Comparison of ENCODE assay signal across 8 mouse cellular contexts in genomic region chr11:120715131-120715530, GRCm38 (mm10). TPM values are rescaled to one million over a fixed set of nuclear protein-coding genes. Genes with fewer than 3 reads are reported as not detected.
DNase-seq lines count a peak whose midpoint lies in the region; ATAC-seq and TF ChIP-seq lines count a peak whose summit lies in the region.

No protein-coding gene starts in this region.

- H3K9me3 ChIP-seq in heart, embryonic 10.5 days, result no peaks in the 10 kb centered on the region
- no peaks in the 10 kb centered on the region for H3K9me3 ChIP-seq in lung, embryonic 15.5 days
- no peaks in the 10 kb centered on the region for H3K9me3 ChIP-seq in limb, embryonic 10.5 days (replicated peaks)
- H3K9me3 ChIP-seq in stomach, embryonic 15.5 days, result no peaks in the 10 kb centered on the region

- no peak for TF ChIP-seq POLR2A in lung, adult 2 months (IDR thresholded peaks at IDR 0.05; ENCODE audit: borderline replicate concordance, extremely low read depth, low read depth, low read length)

- no peak overlapping the region for H3K27ac ChIP-seq in heart, embryonic 10.5 days
- no peak overlapping the region for H3K27ac ChIP-seq in lung, embryonic 15.5 days
- H3K27ac ChIP-seq in limb, embryonic 10.5 days, result no peak overlapping the region; the same call in 1 of the 2 replicates
- H3K27ac ChIP-seq in stomach, embryonic 15.5 days, result no peak overlapping the region

- ATAC-seq in lung, embryonic 15.5 days (ENCODE audit: borderline replicate concordance, extremely low read depth, low FRiP score, low TSS enrichment), result no peak
- no peak for ATAC-seq in stomach, embryonic 15.5 days (ENCODE audit: insufficient read depth, low FRiP score, low read depth)
- ATAC-seq in activated CD4-positive, CD25-positive, alpha-beta regulatory T cell, adult 4 months, result no peak

- peak overlapping the region; percentile 94; the same call in 1 of the 2 replicates for H3K4me2 ChIP-seq in lung, embryonic 15.5 days
- peak overlapping the region; percentile 99; the same call in 1 of the 2 replicates for H3K4me2 ChIP-seq in stomach, embryonic 15.5 days

- intact Hi-C loops in heart, postnatal 10 days (cut with DNase I), result no loop called here

- H3K27me3 ChIP-seq in heart, embryonic 10.5 days (ENCODE audit: insufficient read depth, poor library complexity, severe bottlenecking), result peaks cover 24% of the 10 kb centered on the region
- no peaks in the 10 kb centered on the region for H3K27me3 ChIP-seq in lung, embryonic 15.5 days
- H3K27me3 ChIP-seq in limb, embryonic 10.5 days (ENCODE audit: low read depth, poor library complexity, severe bottlenecking), result peaks cover 4% of the 10 kb centered on the region; the same call in 1 of the 2 replicates
- no peaks in the 10 kb centered on the region for H3K27me3 ChIP-seq in stomach, embryonic 15.5 days (replicated peaks)

- H3K4me3 ChIP-seq in heart, embryonic 10.5 days, result peak overlapping the region; percentile 75; the same call in 1 of the 2 replicates
- H3K4me3 ChIP-seq in lung, embryonic 15.5 days, result no peak overlapping the region; the same call in 1 of the 2 replicates
- no peak overlapping the region for H3K4me3 ChIP-seq in lung, adult 2 months (replicated peaks; ENCODE audit: extremely low read depth, low read depth, low read length)
- peak overlapping the region; percentile 70 for H3K4me3 ChIP-seq in limb, embryonic 10.5 days
- H3K4me3 ChIP-seq in stomach, embryonic 15.5 days (replicated peaks), result no peak overlapping the region

- peaks cover 56% of the 10 kb centered on the region for H3K36me3 ChIP-seq in heart, embryonic 10.5 days
- peaks cover 34% of the 10 kb centered on the region for H3K36me3 ChIP-seq in lung, embryonic 15.5 days
- peaks cover 67% of the 10 kb centered on the region for H3K36me3 ChIP-seq in limb, embryonic 10.5 days
- H3K36me3 ChIP-seq in stomach, embryonic 15.5 days, result peaks cover 22% of the 10 kb centered on the region

- no peak for TF ChIP-seq CTCF in lung, adult 2 months (IDR thresholded peaks at IDR 0.05; ENCODE audit: insufficient read depth, low read length)

- no peak for DNase-seq in heart, embryonic 10.5 days (ENCODE audit: low spot score)
- no peak for DNase-seq in heart, postnatal 10 days
- DNase-seq in lung, adult 2 months, result no peak
- no peak for DNase-seq in limb, embryonic 10.5 days (ENCODE audit: low spot score)
- no peak for DNase-seq in right cerebral cortex, postnatal 36 days (ENCODE audit: low spot score in 2 of 2)

- 86% methylated on average over 9 of the region's 9 CpGs for WGBS in heart, embryonic 10.5 days
- WGBS in lung, embryonic 15.5 days, result 85% methylated on average over 9 of the region's 9 CpGs
- 87% methylated on average over 9 of the region's 9 CpGs for WGBS in lung, adult 2 months
- 90% methylated on average over 9 of the region's 9 CpGs for WGBS in limb, embryonic 10.5 days
- WGBS in stomach, embryonic 15.5 days, result 91% methylated on average over 9 of the region's 9 CpGs

- H3K4me1 ChIP-seq in heart, embryonic 10.5 days, result peaks cover 35% of the 10 kb centered on the region
- H3K4me1 ChIP-seq in lung, embryonic 15.5 days, result peaks cover 25% of the 10 kb centered on the region
- H3K4me1 ChIP-seq in lung, adult 2 months (ENCODE audit: control insufficient read depth, insufficient read depth, low read length), result peaks cover 14% of the 10 kb centered on the region; the same call in 1 of the 2 replicates
- peaks cover 59% of the 10 kb centered on the region for H3K4me1 ChIP-seq in limb, embryonic 10.5 days
- peaks cover 20% of the 10 kb centered on the region for H3K4me1 ChIP-seq in stomach, embryonic 15.5 days

- peak overlapping the region; percentile 66; the same call in 1 of the 2 replicates for H3K9ac ChIP-seq in lung, embryonic 15.5 days
- no peak overlapping the region for H3K9ac ChIP-seq in stomach, embryonic 15.5 days

RNA-seq across cellular contexts. Expression of gene Lrrc45, which starts 1.4 kb away (rescaled TPM):
- polyA plus RNA-seq in heart, embryonic 10.5 days (2016; fragmentation: Nextera tagmentation; extraction: Ambion mirVana), result 31.7 and 43.6 TPM in 2 replicates
- total RNA-seq in heart, postnatal 10 days (2021), result 10 to 100 TPM in 1 of 2 experiments, 1 to 10 TPM in 1; 9.7 to 10.1 TPM
- 57.9 and 59.9 TPM in 2 replicates for polyA plus RNA-seq in lung, embryonic 15.5 days (2015; fragmentation: Nextera tagmentation; extraction: Ambion mirVana)
- polyA plus RNA-seq in lung, adult 2 months (2012; rRNA removed), result 35.6 and 40.1 TPM in 2 replicates
- 52.8 and 60.8 TPM in 2 replicates for polyA plus RNA-seq in limb, embryonic 10.5 days (2016; fragmentation: Nextera tagmentation; extraction: Ambion mirVana)
- polyA plus RNA-seq in stomach, embryonic 15.5 days (2015; fragmentation: Nextera tagmentation; extraction: Ambion mirVana), result 55.7 and 57.3 TPM in 2 replicates
- 10 to 100 TPM; 19.7 to 24.1 TPM for polyA plus RNA-seq in activated CD4-positive, CD25-positive, alpha-beta regulatory T cell, adult 4 months (2017; shearing (Covaris generic))

RNA-seq across cellular contexts. Expression of gene Cenpx, which starts 1.6 kb away (rescaled TPM):
- 124 and 136 TPM in 2 replicates for polyA plus RNA-seq in heart, embryonic 10.5 days (2016; fragmentation: Nextera tagmentation; extraction: Ambion mirVana)
- 10 to 100 TPM; 38.1 to 40.6 TPM for total RNA-seq in heart, postnatal 10 days (2021)
- polyA plus RNA-seq in lung, embryonic 15.5 days (2015; fragmentation: Nextera tagmentation; extraction: Ambion mirVana), result 160 and 167 TPM in 2 replicates
- 68.0 and 69.1 TPM in 2 replicates for polyA plus RNA-seq in lung, adult 2 months (2012; rRNA removed)
- 122 and 123 TPM in 2 replicates for polyA plus RNA-seq in limb, embryonic 10.5 days (2016; fragmentation: Nextera tagmentation; extraction: Ambion mirVana)
- polyA plus RNA-seq in stomach, embryonic 15.5 days (2015; fragmentation: Nextera tagmentation; extraction: Ambion mirVana), result 155 and 158 TPM in 2 replicates
- polyA plus RNA-seq in activated CD4-positive, CD25-positive, alpha-beta regulatory T cell, adult 4 months (2017; shearing (Covaris generic)), result 100 to 1,000 TPM; 163 to 165 TPM

RNA-seq across cellular contexts. Expression of gene Rac3, which starts 6.1 kb away (rescaled TPM):
- 6.9 and 13.8 TPM in 2 replicates for polyA plus RNA-seq in heart, embryonic 10.5 days (2016; fragmentation: Nextera tagmentation; extraction: Ambion mirVana)
- 1 to 10 TPM; 1.4 to 1.7 TPM for total RNA-seq in heart, postnatal 10 days (2021)
- 54.9 and 60.5 TPM in 2 replicates for polyA plus RNA-seq in lung, embryonic 15.5 days (2015; fragmentation: Nextera tagmentation; extraction: Ambion mirVana)
- polyA plus RNA-seq in lung, adult 2 months (2012; rRNA removed), result 62.0 and 76.8 TPM in 2 replicates
- 25.4 and 28.8 TPM in 2 replicates for polyA plus RNA-seq in limb, embryonic 10.5 days (2016; fragmentation: Nextera tagmentation; extraction: Ambion mirVana)
- 36.4 and 39.4 TPM in 2 replicates for polyA plus RNA-seq in stomach, embryonic 15.5 days (2015; fragmentation: Nextera tagmentation; extraction: Ambion mirVana)
- polyA plus RNA-seq in activated CD4-positive, CD25-positive, alpha-beta regulatory T cell, adult 4 months (2017; shearing (Covaris generic)), result not detected

RNA-seq across cellular contexts. Expression of gene Dcxr, which starts 11.9 kb away (rescaled TPM):
- polyA plus RNA-seq in heart, embryonic 10.5 days (2016; fragmentation: Nextera tagmentation; extraction: Ambion mirVana), result 8.8 and 10.6 TPM in 2 replicates
- total RNA-seq in heart, postnatal 10 days (2021), result 1 to 10 TPM; 3.2 to 4.1 TPM
- polyA plus RNA-seq in lung, embryonic 15.5 days (2015; fragmentation: Nextera tagmentation; extraction: Ambion mirVana), result 45.1 and 55.1 TPM in 2 replicates
- 326 and 340 TPM in 2 replicates for polyA plus RNA-seq in lung, adult 2 months (2012; rRNA removed)
- 14.0 and 15.9 TPM in 2 replicates for polyA plus RNA-seq in limb, embryonic 10.5 days (2016; fragmentation: Nextera tagmentation; extraction: Ambion mirVana)
- 31.6 and 33.5 TPM in 2 replicates for polyA plus RNA-seq in stomach, embryonic 15.5 days (2015; fragmentation: Nextera tagmentation; extraction: Ambion mirVana)
- polyA plus RNA-seq in activated CD4-positive, CD25-positive, alpha-beta regulatory T cell, adult 4 months (2017; shearing (Covaris generic)), result 10 to 100 TPM; 17.0 to 20.9 TPM

RNA-seq across cellular contexts. Expression of gene Cbr2, which starts 16.8 kb away (rescaled TPM):
- polyA plus RNA-seq in heart, embryonic 10.5 days (2016; fragmentation: Nextera tagmentation; extraction: Ambion mirVana), result 1.1 and 1.3 TPM in 2 replicates
- total RNA-seq in heart, postnatal 10 days (2021), result 10 to 100 TPM in 1 of 2 experiments, 1 to 10 TPM in 1; 8.3 to 14.4 TPM
- 102 and 103 TPM in 2 replicates for polyA plus RNA-seq in lung, embryonic 15.5 days (2015; fragmentation: Nextera tagmentation; extraction: Ambion mirVana)
- polyA plus RNA-seq in lung, adult 2 months (2012; rRNA removed), result 13,780 and 14,250 TPM in 2 replicates
- polyA plus RNA-seq in limb, embryonic 10.5 days (2016; fragmentation: Nextera tagmentation; extraction: Ambion mirVana), result 15.2 and 16.3 TPM in 2 replicates
- 54.5 and 82.4 TPM in 2 replicates for polyA plus RNA-seq in stomach, embryonic 15.5 days (2015; fragmentation: Nextera tagmentation; extraction: Ambion mirVana)
- polyA plus RNA-seq in activated CD4-positive, CD25-positive, alpha-beta regulatory T cell, adult 4 months (2017; shearing (Covaris generic)), result not detected

Comparison
In these comparisons a context has a peak if more than half of its experiments do, and no peak if none do; other contexts are left out.
1. H3K4me3 ChIP-seq: peak in heart, embryonic 10.5 days (single experiment) and limb, embryonic 10.5 days (single experiment); none in lung, embryonic 15.5 days (single experiment), lung, adult 2 months (single experiment) and stomach, embryonic 15.5 days (single experiment).